Mouse (Mus musculus): ENCODE measurements around the gene Aasdh.

The Aasdh gene

DNA sequence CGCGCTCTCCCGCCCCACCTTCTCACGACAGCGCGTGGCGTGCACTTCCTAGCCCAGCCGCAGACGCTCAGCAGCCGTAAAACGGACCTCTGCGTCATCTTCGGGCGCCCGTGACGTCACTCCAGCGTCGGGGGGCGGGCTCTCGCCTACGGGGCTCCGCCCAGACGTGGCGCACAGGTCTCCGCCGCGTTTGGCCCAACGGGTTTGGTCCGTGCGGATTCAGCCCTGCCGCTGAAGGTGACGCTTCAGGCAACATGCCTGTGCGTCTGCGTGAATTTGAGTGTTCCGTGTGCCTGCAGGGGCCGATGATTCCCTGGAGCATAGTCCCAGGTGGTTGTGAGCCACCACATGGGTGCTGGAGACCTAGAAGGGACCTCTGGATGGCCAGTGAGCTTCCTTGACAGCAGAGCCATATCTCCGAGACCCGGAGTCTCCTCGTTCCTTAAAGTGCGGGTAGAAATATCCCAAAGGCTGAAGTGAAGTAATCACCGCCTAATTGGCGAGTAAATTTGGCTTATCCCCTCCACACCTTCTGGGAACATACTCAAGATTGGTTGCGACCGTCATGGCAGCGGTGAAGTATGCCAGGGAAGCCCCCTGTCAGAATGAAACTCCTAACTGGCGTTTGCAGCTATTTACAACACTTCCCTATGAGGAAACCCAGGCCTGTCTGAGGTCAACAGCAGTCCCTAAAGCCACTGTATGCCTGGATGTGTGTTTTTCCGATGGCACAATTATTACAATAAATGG lies at the start of gene Aasdh:
Gene Aasdh (minus strand): TSS at position 110 of the 750 bp plus-strand sequence.
- in situ Hi-C loops (cut with MboI; ENCODE audit: low pct_unique_long_range_greater_than_20kb in 1 of 2, low sequenced_read_pairs in 2 of 2, unreplicated experiment in 1 of 2), result no loop called here

DNA sequence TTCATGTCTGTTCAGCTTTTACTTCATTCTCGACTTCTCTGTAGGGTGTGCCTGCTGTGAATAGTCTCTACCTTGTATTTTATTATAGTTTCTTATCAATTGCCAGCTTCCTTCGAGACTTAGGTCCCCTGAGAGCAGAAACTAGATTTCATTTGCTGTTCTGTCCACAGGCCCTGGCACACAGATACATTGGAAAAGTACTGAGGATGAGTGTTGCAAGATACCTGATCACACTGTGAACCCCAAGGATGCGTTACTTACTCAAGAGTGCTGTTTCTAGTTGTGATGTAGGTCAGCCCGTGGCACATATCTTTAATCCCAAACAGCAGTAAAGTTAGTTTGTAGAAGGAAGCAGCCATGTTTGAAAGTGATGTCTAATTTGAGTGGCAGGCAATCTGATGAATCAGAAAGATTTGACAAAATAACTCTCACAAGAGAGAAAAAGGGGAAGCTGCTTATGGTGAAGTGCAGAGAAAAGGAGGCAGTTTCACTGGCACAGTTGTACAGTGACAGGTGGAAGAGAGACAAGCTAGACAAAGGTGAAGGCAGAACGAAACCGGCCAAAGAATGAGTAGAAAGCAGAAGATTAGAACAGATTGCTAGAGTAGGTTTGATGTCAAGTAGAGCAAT lies 49.1 kb upstream of the Aasdh start:
- in situ Hi-C loops (cut with MboI; ENCODE audit: low pct_unique_long_range_greater_than_20kb in 1 of 2, low sequenced_read_pairs in 2 of 2, unreplicated experiment in 1 of 2), result no loop called here

DNA sequence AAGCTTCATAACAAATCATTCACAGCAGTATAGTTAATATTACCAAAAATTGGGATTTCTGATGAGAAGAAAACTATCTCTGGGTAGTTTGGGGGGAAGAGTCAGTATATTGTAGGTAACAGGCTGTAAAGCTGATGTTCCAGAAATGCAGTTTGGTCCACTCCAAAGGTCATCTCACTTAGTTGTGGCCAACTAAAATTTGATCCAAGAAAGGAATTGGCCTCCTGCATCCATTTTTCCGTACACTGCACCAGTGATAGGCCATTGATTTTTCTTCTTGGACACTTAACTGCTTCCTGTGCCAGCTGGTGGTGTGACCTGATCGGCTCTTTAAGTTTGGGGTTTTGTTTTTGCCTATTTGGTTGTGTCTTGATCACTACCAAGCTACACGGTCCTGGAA lies 48.5 kb upstream of the Aasdh start:
- in situ Hi-C loops (cut with MboI; ENCODE audit: low pct_unique_long_range_greater_than_20kb in 1 of 2, low sequenced_read_pairs in 2 of 2, unreplicated experiment in 1 of 2), result no loop called here

DNA sequence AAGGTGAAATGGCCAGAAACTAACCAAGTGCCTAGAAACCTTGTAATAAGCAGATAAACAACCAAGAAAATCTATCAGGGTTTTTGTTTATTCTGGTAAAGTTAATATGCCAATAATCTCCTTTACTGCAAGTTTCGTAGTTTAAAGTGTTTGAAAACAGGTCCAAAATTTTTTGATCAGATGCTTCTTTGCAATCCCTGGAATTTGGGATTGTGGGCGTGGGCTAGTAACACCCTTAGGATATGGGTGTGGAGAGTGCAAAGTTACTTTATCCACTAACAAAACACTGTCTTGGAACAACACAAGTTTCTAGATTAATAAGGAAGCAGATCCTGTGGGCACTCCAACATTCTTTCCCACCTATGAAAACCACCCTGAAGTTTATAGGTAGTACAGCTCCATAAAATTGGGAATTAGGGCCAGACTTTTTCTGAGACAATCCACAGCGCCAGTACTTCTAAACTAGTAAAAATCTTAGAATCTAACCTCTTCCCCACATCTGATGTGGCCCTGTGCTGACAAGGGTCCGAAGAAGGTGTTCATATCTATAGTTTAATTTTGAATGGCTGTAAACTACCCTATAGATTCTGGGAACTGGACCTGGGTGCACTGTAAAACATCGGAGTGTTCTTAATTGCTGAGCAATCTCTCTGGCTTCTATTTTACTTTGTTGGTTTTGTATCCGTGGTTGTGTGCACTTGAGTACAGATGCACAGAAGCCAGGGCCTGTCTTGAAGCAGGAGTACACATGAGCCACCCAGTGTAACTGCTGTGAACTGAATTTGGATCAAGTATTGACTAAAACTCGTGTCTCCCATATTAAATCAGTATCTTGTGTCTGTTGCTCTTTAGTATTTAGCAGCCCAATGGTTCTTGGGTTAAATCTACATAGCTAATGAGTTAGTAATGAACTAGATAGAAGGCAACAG lies 47.1 kb upstream of the Aasdh start:
- in situ Hi-C loops (cut with MboI; ENCODE audit: low pct_unique_long_range_greater_than_20kb in 1 of 2, low sequenced_read_pairs in 2 of 2, unreplicated experiment in 1 of 2), result no loop called here

DNA sequence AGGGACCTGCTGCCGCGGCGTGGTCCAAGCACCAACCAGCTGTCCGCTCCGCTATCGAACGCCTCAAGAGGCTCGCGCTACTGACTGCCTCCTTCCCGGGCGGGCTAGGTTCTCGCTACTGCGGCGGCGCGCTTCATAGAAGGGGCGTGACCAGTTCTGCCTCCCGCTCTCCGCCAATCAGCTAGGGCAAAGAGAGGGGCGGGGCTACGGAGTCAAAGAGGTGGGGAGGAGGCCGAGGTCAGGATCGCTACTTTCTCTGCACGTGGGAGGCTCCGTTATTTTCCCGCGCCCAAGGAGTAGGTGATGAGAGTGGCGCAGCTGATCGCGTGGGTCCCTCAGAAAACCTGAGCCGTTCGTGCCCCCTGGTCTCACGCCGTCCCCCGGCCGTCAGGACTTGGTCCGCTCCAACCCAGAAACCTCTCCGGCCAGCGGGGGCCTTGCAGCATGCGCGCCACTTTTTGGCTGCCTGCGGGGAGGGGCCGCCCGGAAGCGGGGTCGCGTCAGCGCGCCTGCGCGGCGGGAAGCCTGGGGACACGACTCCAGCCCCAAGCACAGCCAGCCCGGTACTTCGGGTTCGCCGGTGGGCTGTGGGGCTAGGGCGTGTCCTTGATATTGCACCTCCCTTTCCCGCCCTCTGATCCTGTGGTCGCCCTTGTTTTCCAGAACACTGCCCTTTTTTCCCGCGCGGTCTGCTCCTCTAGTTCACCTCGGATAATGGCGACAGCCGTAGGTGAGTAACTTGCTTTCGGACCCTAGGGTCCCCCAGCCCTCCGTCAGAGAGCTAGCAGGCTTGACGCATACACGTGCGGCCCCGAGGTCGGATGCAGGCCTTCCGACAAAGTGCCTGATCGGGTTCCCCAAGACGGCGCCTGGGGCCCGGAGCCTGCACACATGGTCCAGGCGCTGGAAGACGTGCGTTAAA lies 46.1 kb upstream of the Aasdh start, which contains the start of the genes Paics and Ppat:
Gene Paics (plus strand): TSS at position 202 of the 922 bp plus-strand sequence.
Gene Ppat (minus strand): TSS at position 473 of the 922 bp plus-strand sequence.
- in situ Hi-C loops (cut with MboI; ENCODE audit: low pct_unique_long_range_greater_than_20kb in 1 of 2, low sequenced_read_pairs in 2 of 2, unreplicated experiment in 1 of 2), result no loop called here

DNA sequence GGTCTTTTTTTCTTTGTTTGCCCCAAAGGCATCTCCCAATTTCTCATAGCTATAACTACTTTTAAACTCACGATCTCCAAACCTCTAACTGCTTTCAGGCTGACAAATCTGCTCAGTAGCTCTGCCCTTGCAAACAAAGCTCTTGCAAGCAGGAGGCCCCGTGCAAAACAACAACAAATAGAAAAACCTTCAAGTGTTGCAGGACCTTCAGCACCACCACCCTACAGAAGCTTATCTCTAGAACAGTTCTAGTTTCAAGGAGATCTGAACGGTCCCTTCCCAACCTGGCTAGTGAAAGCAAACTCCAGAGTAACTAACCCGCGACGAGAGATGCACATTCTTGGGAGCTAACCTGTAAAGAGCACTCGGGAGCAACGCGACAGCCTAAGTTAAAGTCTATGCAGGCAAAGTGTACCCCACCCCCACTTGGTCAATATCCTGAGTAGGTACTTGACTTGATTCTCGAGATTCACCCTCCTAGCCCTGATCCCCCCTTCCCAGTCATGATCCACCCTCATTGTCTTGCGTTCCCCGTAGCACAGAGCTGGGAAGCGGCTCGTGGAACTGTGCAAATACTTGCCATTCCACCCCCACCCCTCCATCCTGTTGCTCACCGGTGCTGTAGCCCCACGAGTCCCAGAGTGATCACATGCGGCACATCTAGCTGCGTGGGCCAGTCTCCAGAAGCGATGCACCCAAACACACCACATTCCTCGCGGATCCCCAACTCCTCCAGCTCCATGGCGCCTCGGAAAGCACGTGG lies 45.2 kb upstream of the Aasdh start:
- in situ Hi-C loops (cut with MboI; ENCODE audit: low pct_unique_long_range_greater_than_20kb in 1 of 2, low sequenced_read_pairs in 2 of 2, unreplicated experiment in 1 of 2), result no loop called here

DNA sequence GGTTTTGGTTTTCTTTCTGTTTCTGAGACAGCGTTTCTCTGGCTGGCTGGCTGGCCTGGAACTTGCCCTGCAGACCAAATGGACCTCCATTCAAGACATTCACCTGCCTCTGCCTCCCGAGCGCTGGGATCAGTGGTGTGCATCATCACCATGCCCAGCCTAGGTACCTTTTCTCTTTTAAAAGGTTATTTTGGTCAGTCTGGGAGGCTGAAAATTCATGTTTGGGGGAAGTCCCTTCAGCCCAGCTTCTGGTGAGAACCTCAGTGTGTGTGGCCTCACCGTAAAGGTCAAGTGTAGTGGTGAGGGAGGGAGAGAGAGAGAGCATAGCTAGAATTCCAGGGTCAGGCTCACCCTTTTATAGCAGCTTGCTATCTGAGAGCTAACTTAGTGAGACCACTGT lies 42.4 kb upstream of the Aasdh start:
- in situ Hi-C loops (cut with MboI; ENCODE audit: low pct_unique_long_range_greater_than_20kb in 1 of 2, low sequenced_read_pairs in 2 of 2, unreplicated experiment in 1 of 2), result no loop called here

DNA sequence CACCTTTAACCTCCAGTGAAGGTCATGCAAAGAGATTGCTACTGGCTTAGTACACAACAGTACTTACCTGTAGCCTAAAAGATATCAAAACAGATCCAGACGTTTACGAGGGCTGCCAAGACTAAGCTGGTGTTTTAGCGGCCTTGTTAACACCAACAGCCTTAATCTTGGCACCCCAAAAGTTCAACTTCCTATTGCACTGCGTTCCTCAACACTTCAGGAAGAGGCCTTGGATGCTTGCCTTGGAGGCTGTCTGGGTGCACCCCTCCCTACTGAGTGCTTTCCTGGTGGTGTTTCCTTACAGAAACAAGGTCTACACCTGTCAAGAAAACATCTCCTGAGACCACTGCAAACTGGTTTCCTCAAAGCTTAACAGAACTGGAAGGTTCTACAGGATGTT lies 41.8 kb upstream of the Aasdh start:
- in situ Hi-C loops (cut with MboI; ENCODE audit: low pct_unique_long_range_greater_than_20kb in 1 of 2, low sequenced_read_pairs in 2 of 2, unreplicated experiment in 1 of 2), result no loop called here

DNA sequence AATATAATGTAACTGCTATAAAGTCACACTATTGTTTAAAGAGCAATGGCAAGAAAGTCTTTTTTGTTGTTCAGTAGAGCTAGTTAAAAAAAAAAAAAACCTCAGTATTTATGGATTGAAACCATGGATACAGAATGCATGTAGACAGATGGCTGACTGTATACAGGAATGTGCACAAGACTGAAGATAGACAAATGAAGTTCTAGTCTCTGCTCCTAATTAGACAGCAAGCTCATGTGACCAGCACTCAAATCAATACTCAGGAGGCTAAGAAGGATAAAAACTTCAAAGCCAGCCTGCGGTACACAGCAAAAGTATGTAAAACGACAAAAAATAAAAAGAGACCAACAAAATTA lies 40.3 kb upstream of the Aasdh start:
- in situ Hi-C loops (cut with MboI; ENCODE audit: low pct_unique_long_range_greater_than_20kb in 1 of 2, low sequenced_read_pairs in 2 of 2, unreplicated experiment in 1 of 2), result no loop called here

DNA sequence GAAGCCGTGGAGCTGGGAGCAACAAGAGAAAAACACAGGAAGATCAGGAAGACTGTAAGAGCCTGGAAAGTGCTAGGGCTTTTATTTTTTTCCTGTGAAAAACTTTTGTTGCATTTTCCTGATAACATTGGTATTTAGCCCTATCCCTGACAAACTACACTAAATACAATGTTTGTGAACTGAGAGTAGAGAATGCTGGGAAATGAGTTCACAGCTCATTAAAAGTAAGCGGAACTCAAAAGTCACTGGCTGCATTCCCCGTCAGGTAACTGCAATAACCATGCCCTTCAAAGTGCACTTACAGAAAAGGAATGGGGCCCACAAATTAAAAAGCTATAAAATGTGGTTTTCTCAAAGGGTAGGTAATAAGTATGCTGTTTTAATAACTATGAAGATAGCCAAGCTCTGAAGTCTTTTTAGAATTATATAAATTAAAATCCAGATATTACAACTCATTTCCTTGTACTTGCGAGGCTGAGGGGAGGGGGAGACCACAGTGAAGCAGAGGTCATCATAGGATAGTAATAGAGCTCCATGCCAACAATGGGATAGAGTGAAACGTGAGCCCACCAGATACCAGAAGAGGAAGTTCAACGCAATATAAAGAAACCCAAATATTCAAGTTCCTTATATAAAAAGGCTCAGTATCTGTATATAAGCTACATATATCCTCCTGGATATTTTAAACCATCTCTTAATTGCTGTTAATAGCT lies 39.8 kb upstream of the Aasdh start:
- in situ Hi-C loops (cut with MboI; ENCODE audit: low pct_unique_long_range_greater_than_20kb in 1 of 2, low sequenced_read_pairs in 2 of 2, unreplicated experiment in 1 of 2), result no loop called here

DNA sequence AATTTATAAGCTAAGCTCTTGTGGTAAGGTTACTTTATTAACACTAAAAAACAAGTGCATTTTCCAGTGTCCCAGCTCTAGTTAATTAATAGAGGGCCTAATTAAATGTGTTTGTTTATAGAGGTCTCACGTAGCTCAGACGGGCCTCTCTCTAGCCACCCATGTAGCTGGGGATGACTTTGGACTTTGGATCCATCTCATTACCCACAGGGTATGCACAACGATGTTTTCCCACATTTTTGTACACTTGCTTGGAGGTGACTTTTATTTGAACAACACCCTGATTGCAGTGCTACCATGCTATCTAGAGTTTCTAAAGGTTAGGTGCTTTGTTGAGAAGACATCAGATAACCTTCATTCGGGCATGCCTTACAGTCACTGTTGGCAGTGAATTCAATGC lies 37.2 kb upstream of the Aasdh start:
- in situ Hi-C loops (cut with MboI; ENCODE audit: low pct_unique_long_range_greater_than_20kb in 1 of 2, low sequenced_read_pairs in 2 of 2, unreplicated experiment in 1 of 2), result no loop called here

DNA sequence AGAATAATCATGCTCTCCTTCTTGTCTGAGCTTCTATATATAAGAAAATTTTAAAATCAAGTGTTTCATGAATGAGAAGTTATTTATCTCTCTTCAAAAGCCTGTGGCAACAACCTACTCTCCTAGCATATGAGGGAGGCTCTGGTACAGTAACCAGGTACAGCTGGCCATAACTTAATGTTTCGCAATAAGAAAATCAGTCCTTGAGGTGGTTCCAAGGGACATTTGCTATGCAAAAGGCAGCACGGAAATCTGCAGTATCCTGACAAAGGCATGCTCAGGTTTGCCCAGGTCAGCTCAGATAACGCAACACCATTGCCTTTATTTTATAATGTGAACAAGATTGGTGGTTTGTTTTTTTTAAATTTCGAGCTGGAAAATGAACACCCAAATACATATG lies 36.7 kb upstream of the Aasdh start:
- in situ Hi-C loops (cut with MboI; ENCODE audit: low pct_unique_long_range_greater_than_20kb in 1 of 2, low sequenced_read_pairs in 2 of 2, unreplicated experiment in 1 of 2), result no loop called here

DNA sequence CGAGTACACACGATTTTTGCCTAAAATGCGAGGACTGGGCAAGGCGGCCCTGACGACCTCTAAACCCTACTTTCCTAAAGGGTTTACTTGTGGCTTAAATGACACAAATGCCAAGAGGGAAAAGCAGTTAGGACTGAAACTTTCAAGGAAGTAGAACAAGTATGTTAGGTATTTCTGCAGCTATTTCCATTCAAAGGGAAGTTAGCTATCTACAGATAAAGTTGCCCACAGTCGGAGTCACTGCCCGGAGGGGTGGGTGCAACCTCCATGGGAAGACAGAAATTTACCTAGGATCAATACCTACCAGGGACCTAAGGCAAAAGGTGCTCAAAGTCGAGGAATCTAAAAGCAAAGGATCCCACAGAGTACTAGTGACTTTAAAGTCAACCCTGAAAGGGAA lies 34.4 kb upstream of the Aasdh start:
- in situ Hi-C loops (cut with MboI; ENCODE audit: low pct_unique_long_range_greater_than_20kb in 1 of 2, low sequenced_read_pairs in 2 of 2, unreplicated experiment in 1 of 2), result no loop called here

DNA sequence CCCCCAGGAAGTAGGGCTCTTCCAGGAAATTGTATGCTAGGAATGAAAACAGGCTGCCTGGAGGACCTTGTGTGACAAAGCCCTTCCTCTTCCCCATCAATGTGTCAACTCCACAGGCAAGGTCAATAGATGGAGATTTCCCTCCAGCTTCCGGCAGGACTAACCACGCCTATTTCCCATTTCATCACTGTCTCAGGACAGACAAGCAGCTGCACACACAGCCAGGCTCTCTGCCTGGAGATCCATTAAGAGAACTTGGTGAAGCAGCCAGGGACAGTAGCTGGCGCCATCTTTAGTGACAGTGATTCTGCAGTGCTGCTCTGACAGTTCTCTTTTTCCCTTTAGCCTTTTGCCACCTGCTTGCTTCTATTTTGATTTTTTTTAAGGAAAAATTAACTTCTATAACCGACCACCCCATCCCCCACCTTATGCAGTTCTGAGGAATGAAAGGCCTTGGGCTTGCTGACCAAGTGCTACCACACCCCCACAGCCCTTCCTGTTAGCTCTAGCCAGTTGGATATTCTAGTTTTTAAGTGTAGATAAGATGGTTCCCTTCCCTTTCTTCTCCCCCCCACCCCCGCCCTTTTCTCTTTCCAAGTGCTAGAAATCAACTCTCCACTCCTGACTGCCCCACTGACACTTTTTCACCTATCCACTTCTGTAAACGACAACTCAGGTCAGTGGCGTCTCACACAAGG lies 24.0 kb upstream of the Aasdh start:
- in situ Hi-C loops (cut with MboI; ENCODE audit: low pct_unique_long_range_greater_than_20kb in 1 of 2, low sequenced_read_pairs in 2 of 2, unreplicated experiment in 1 of 2), result no loop called here

DNA sequence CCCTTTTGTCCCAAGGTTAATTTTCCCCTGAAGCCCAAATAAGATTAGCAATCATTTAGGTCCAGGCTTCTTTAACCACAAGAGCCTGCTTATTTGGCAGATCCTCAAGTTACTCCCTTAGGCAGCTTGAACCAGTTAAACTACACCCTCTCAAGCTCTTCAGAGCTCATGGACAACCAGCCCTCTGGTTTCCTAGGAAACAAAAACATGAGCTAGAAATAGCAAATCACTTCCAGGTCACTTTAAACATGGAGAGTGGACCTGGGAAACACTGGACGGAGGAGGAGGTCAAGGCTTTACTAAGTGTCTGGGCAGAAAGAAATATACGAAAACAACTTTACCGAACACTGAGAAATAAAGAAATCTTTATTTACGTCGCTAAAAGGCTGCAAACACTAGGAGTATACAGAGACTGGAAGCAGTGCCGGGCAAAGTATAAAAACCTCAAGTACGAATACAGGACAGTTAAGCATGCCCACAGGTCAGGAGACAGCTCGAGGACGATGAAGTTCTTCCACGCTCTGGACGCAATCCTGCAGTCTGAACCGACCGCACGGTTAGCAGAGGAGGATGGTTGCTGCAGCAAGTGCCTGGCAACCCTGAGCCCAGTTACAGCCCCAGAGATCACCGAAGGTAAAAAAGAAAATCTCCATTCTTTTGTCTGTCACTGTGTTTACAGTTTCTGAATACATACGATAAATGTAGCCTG lies 23.0 kb upstream of the Aasdh start:
- in situ Hi-C loops (cut with MboI; ENCODE audit: low pct_unique_long_range_greater_than_20kb in 1 of 2, low sequenced_read_pairs in 2 of 2, unreplicated experiment in 1 of 2), result no loop called here

DNA sequence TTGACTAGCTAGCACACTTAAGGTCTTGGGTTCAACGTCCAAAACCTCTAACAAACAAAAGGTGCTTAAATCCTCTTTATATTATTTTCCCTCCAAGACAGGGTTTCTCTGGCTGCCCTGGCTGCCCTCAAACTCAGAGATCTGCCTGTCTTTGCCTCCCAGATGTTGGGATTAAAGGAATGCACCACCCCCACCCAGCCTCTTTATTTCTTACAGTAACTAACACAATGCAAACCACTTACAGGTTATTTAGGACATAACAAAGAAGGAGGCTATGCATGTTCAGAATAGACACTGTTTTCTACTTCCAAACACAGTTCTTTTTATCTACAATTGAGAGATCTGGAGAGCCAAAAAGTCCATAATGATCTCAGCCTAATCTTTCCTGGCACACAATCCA lies 19.0 kb upstream of the Aasdh start:
- in situ Hi-C loops (cut with MboI; ENCODE audit: low pct_unique_long_range_greater_than_20kb in 1 of 2, low sequenced_read_pairs in 2 of 2, unreplicated experiment in 1 of 2), result no loop called here

Measured in mouse embryonic stem cell (cell line).